Mouse (Mus musculus) testis, adult 2 months (tissue): Measurements from ENCODE around the gene 4921517D22Rik. TPM values are rescaled to one million over a fixed set of nuclear protein-coding genes. Genes with fewer than 3 reads are reported as not detected.

Experiments
- H3K27ac ChIP-seq: fragments of 200-500 bp; 2 replicates; pipeline ENCODE4 v1.5.1; 2012; ENCODE audit warnings: low read depth, low read length; ENCODE audit not compliant: control insufficient read depth, insufficient read depth
- H3K27me3 ChIP-seq: fragments of 200-500 bp; 2 replicates; pipeline ENCODE4 v1.6.1; 2012; ENCODE audit warnings: mild to moderate bottlenecking, low read length, moderate library complexity; ENCODE audit not compliant: control insufficient read depth, insufficient read depth
- H3K36me3 ChIP-seq: fragments of 200-500 bp; 2 replicates; pipeline ENCODE4 v1.6.1; 2012; ENCODE audit warnings: mild to moderate bottlenecking, low read length; ENCODE audit not compliant: control insufficient read depth, insufficient read depth
- H3K4me1 ChIP-seq: fragments of 200-500 bp; 2 replicates; pipeline ENCODE4 v1.6.1; 2012; ENCODE audit warnings: low read length; ENCODE audit not compliant: control insufficient read depth, insufficient read depth
- H3K4me3 ChIP-seq: fragments of 200-500 bp; 2 replicates; pipeline ENCODE4 v1.5.1; 2012; ENCODE audit warnings: low read depth, mild to moderate bottlenecking, low read length, moderate library complexity, mixed read lengths; ENCODE audit not compliant: control insufficient read depth
- CTCF ChIP-seq: fragments of 200-500 bp; IDR thresholded peaks from 2 replicates; pipeline ENCODE4 v1.5.1; 2012; ENCODE audit warnings: low read depth, mild to moderate bottlenecking, inconsistent platforms, low read length, moderate library complexity; ENCODE audit not compliant: control insufficient read depth, insufficient read depth, insufficient replicate concordance
- POLR2A ChIP-seq: fragments of 200-500 bp; IDR thresholded peaks from 2 replicates; pipeline ENCODE4 v1.6.1; 2012; ENCODE audit warnings: low read depth, mild to moderate bottlenecking, inconsistent platforms, low read length, moderate library complexity; ENCODE audit not compliant: control insufficient read depth
- polyA plus RNA-seq: library from polyadenylated mRNA; depleted of rRNA; stranded (reverse); fragments of >200 nt; gene quantifications from 2 replicates; pipeline ENCODE4 v1.2.3, GENCODE M21; 2012; rRNA removed

The 4921517D22Rik gene
- polyA plus RNA-seq, 1 experiment, result 24.2 TPM

DNA sequence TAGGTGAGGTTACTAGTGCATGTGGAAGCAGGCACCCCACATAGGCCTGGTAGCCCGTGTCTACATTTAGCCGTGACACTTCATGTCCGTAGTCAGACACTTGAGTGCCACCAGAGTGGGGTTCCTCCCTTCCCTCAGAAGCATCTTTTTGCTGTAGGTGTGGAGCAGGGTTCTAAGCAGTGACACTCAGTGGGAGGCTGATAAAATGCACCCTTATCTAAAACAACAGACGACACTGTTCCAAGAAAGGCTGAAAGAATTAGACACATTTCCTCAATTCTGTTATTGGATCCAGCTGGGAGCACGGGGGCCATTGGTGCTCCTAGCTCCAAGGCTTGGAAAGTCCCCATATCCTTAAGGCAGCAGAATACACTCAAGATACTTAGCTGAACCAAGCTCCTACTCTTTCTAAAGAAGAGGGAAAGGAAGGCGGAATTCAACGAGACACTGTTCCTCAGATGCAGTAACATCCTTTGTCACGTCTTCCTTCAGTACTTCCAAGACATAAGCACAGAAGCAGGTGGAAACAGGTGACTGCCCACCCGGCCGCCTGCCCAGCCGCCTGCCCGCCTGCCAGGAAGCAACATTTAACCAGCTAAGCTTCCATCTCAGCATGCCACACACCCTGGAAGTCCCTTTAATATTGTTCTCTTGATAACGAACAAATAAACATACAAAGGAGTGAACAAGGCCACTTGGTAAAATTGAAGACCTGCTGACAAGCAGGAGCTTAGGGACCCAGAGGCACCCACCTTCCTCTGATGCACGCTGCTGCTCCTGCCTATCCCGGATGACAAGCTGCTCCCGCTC lies 54.3 kb downstream of the 4921517D22Rik start:
- no peaks in the 10 kb centered on the region for H3K27me3 ChIP-seq
- no peak overlapping the region for H3K27ac ChIP-seq
- no peak for TF ChIP-seq CTCF
- no peak for TF ChIP-seq POLR2A
- H3K36me3 ChIP-seq, result no peaks in the 10 kb centered on the region
- no peaks in the 10 kb centered on the region for H3K4me1 ChIP-seq
- no peak overlapping the region for H3K4me3 ChIP-seq

DNA sequence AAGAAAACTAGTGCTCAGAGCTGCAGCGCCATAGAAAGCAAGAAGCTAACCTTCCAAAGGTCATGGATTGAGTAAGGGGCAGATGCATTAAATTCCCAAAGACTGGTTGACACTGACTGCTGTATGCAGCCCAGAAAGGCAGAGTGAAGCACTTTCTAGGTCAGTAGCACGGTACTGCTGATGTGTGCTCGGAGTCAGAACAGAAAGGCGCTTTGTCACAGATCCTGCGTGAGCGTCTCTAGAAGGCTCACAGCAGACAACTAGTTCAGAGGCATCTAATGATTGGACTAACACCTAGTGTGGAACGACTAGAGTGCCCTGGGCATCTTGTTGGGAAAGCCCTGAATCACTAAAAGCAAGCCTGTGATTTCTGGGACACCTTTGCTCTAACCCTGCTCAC lies 56.1 kb downstream of the 4921517D22Rik start:
- TF ChIP-seq POLR2A, result no peak
- no peak for TF ChIP-seq CTCF
- no peaks in the 10 kb centered on the region; the same call in 1 of the 2 replicates for H3K36me3 ChIP-seq
- no peaks in the 10 kb centered on the region for H3K4me1 ChIP-seq
- H3K27me3 ChIP-seq, result no peaks in the 10 kb centered on the region
- H3K4me3 ChIP-seq, result no peak overlapping the region
- H3K27ac ChIP-seq, result no peak overlapping the region

Other genes starting within 250 kb of the 4921517D22Rik start
- gene Agtpbp1, start 108.9 kb downstream of the 4921517D22Rik start, polyA plus RNA-seq, result 74.6 and 82.5 TPM in 2 replicates
- gene Naa35, start 108.8 kb downstream of the 4921517D22Rik start, polyA plus RNA-seq, result 42.8 and 46.5 TPM in 2 replicates
- 3.0 and 3.4 TPM in 2 replicates for gene Golm1, start 18.3 kb downstream of the 4921517D22Rik start, polyA plus RNA-seq
- 111 and 122 TPM in 2 replicates for gene Spata31d1a, start 16.2 kb upstream of the 4921517D22Rik start, polyA plus RNA-seq
- 118 and 120 TPM in 2 replicates for gene Spata31d1b, start 18.2 kb upstream of the 4921517D22Rik start, polyA plus RNA-seq
- gene Spata31d1d, start 37.6 kb upstream of the 4921517D22Rik start, polyA plus RNA-seq, result 74.8 and 83.7 TPM in 2 replicates
- gene 1700014D04Rik, start 52.6 kb upstream of the 4921517D22Rik start, polyA plus RNA-seq, result 45.6 and 46.7 TPM in 2 replicates
- 149 and 158 TPM in 2 replicates for gene Isca1, start 75.7 kb upstream of the 4921517D22Rik start, polyA plus RNA-seq
- not detected in 2 replicates for gene Gm49354, start 88.1 kb upstream of the 4921517D22Rik start, polyA plus RNA-seq
- gene Tut7, start 129.0 kb upstream of the 4921517D22Rik start, polyA plus RNA-seq, result 9.5 and 10.1 TPM in 2 replicates